Mouse (Mus musculus): Measurements from ENCODE around the gene Scn4b.

Scn4b gene

GRCm38 (mm10) chr9:45188570-45189563, 50.7 kb downstream of the Scn4b start:
- in situ Hi-C loops (cut with MboI; ENCODE audit: low sequenced_read_pairs) = no loop called here

- in situ Hi-C loops (cut with MboI; ENCODE audit: low sequenced_read_pairs) = no loop called here
Measured at GRCm38 (mm10) chr9:45189661-45190174, 51.5 kb downstream of the Scn4b start.

GRCm38 (mm10) chr9:45195468-45195867, 57.3 kb downstream of the Scn4b start:
- in situ Hi-C loops (cut with MboI; ENCODE audit: low sequenced_read_pairs) = no loop called here

GRCm38 (mm10) chr9:45196125-45196830, 58.1 kb downstream of the Scn4b start:
- in situ Hi-C loops (cut with MboI; ENCODE audit: low sequenced_read_pairs) = no loop called here

- in situ Hi-C loops (cut with MboI; ENCODE audit: low sequenced_read_pairs) = no loop called here
Measured at GRCm38 (mm10) chr9:45197549-45197948, 59.4 kb downstream of the Scn4b start.

GRCm38 (mm10) chr9:45201319-45201947, 63.2 kb downstream of the Scn4b start:
- in situ Hi-C loops (cut with MboI; ENCODE audit: low sequenced_read_pairs) = no loop called here

- in situ Hi-C loops (cut with MboI; ENCODE audit: low sequenced_read_pairs) = no loop called here
Measured at GRCm38 (mm10) chr9:45202021-45202798, 64.0 kb downstream of the Scn4b start.

All from CH12F3 (cell line).